Mouse (Mus musculus): ENCODE measurements around the gene Tpi1.

GRCm38 (mm10) chr6:124780917-124781316 lies 33.2 kb downstream of the Tpi1 start:
- no peak for TF ChIP-seq GATA1 (IDR thresholded peaks at IDR 0.05; ENCODE audit: borderline replicate concordance, low read length)
- no peak for TF ChIP-seq FLI1 (IDR thresholded peaks at IDR 0.05; ENCODE audit: low read length)

Measured in megakaryocyte, embryonic 14.5 days (primary cell).